Comparison of ENCODE assay signal across 10 mouse cellular contexts in genomic region chr5:125175673-125176369, GRCm38 (mm10). TPM values are rescaled to one million over a fixed set of nuclear protein-coding genes. Genes with fewer than 3 reads are reported as not detected.
A peak's percentile ranks its signal among the peaks of the same experiment; 100 is the strongest.
DNase-seq lines count a peak whose midpoint lies in the region; ATAC-seq and TF ChIP-seq lines count a peak whose summit lies in the region.
"Had no signal": no experiment of that assay in that cellular context is flagged by ENCODE, and none has a peak within 500 bp of the region (broad histone marks: within the 10 kb centered on the region; RNA-seq: fewer than 3 reads in every experiment).

No protein-coding gene starts in this region.

- 0 out of 2 replicates have a peak overlapping the region, but pooled peaks have one; percentile 7 for H3K9ac ChIP-seq in kidney, embryonic 14.5 days (ENCODE audit: low read depth, low read length)
- no peak overlapping the region for H3K9ac ChIP-seq in ES-E14 (ENCODE audit: insufficient read depth, low read depth, low read length, poor library complexity, severe bottlenecking)
- H3K9ac ChIP-seq in embryonic facial prominence, embryonic 12.5 days: no peak overlapping the region
- no peak overlapping the region; the same call in 1 of the 2 replicates for H3K9ac ChIP-seq in hindbrain, postnatal 0 days (replicated peaks; ENCODE audit: low read length)
- H3K9ac ChIP-seq: liver, embryonic 13.5 days had no signal

- 65% methylated on average over 8 of the region's 9 CpGs for WGBS in kidney, embryonic 14.5 days
- 73% methylated on average over 9 of the region's 9 CpGs for WGBS in embryonic facial prominence, embryonic 12.5 days
- WGBS in hindbrain, postnatal 0 days: 40% methylated on average over 9 of the region's 9 CpGs

- ATAC-seq in kidney, embryonic 14.5 days (ENCODE audit: low FRiP score, low TSS enrichment): no peak
- ATAC-seq in embryonic facial prominence, embryonic 12.5 days (ENCODE audit: insufficient number of reproducible peaks, insufficient read depth, low FRiP score, low TSS enrichment): no peak
- no peak for ATAC-seq in hindbrain, postnatal 0 days
- ATAC-seq in activated CD4-positive, CD25-positive, alpha-beta regulatory T cell, adult 4 months: no peak

- no peak overlapping the region for H3K4me3 ChIP-seq in kidney, embryonic 14.5 days (ENCODE audit: low read length)
- no peak overlapping the region for H3K4me3 ChIP-seq in ES-E14 (ENCODE audit: insufficient read depth in 1 of 2, low read depth in 1 of 2, low read length in 2 of 2, poor library complexity in 1 of 2, severe bottlenecking in 1 of 2)
- no peak overlapping the region for H3K4me3 ChIP-seq in embryonic facial prominence, embryonic 12.5 days
- peak overlapping the region; percentile 90 for H3K4me3 ChIP-seq in hindbrain, postnatal 0 days (ENCODE audit: low read length)
- H3K4me3 ChIP-seq: liver, embryonic 13.5 days had no signal

- H3K4me1 ChIP-seq in kidney, embryonic 14.5 days (ENCODE audit: control insufficient read depth, insufficient read depth, low read length): peaks cover 69% of the 10 kb centered on the region
- peaks cover 2 to 48% of the 10 kb centered on the region in 2 experiments; a peak in 2 of 4 replicates for H3K4me1 ChIP-seq in ES-E14 (ENCODE audit: control insufficient read depth in 2 of 2, insufficient read depth in 2 of 2, low read length in 2 of 2, poor library complexity in 1 of 2)
- H3K4me1 ChIP-seq in embryonic facial prominence, embryonic 12.5 days: peaks cover 73% of the 10 kb centered on the region
- peaks cover 51% of the 10 kb centered on the region for H3K4me1 ChIP-seq in hindbrain, postnatal 0 days (ENCODE audit: insufficient read depth, low read length)

- no peak for TF ChIP-seq CTCF in hindbrain, postnatal 0 days (IDR thresholded peaks at IDR 0.05; ENCODE audit: low read depth)

- H3K4me2 ChIP-seq in kidney, embryonic 14.5 days (replicated peaks; ENCODE audit: low read depth, low read length): no peak overlapping the region
- H3K4me2 ChIP-seq in embryonic facial prominence, embryonic 12.5 days (replicated peaks): 0 out of 2 replicates have a peak overlapping the region, but pooled peaks have one; percentile 1
- peak overlapping the region; percentile 74 for H3K4me2 ChIP-seq in hindbrain, postnatal 0 days (ENCODE audit: low read depth, low read length)
- H3K4me2 ChIP-seq: liver, embryonic 13.5 days had no signal

- in situ Hi-C loops in ES-E14 (cut with MboI; ENCODE audit: low sequenced_read_pairs in 2 of 2, unreplicated experiment in 2 of 2): no loop called here

- H3K36me3 ChIP-seq in kidney, embryonic 14.5 days (ENCODE audit: control insufficient read depth, insufficient read depth, low read length): no peaks in the 10 kb centered on the region
- peaks cover 1% of the 10 kb centered on the region; the same call in 1 of the 2 replicates for H3K36me3 ChIP-seq in ES-E14 (ENCODE audit: control insufficient read depth, insufficient read depth, low read length, poor library complexity, severe bottlenecking)
- no peaks in the 10 kb centered on the region for H3K36me3 ChIP-seq in embryonic facial prominence, embryonic 12.5 days
- no peaks in the 10 kb centered on the region for H3K36me3 ChIP-seq in hindbrain, postnatal 0 days (ENCODE audit: insufficient read depth, low read length)
- H3K36me3 ChIP-seq: G1E; liver, embryonic 13.5 days had no signal

- H3K27me3 ChIP-seq in kidney, embryonic 14.5 days (ENCODE audit: control insufficient read depth, insufficient read depth, low read length): no peaks in the 10 kb centered on the region
- no peaks in the 10 kb centered on the region for H3K27me3 ChIP-seq in embryonic facial prominence, embryonic 12.5 days
- H3K27me3 ChIP-seq in hindbrain, postnatal 0 days (ENCODE audit: insufficient read depth, low read length): no peaks in the 10 kb centered on the region

- H3K27ac ChIP-seq in kidney, embryonic 14.5 days (ENCODE audit: low read depth, low read length): no peak overlapping the region
- no peak overlapping the region for H3K27ac ChIP-seq in ES-E14 (ENCODE audit: insufficient read depth, low read depth, low read length, poor library complexity, severe bottlenecking)
- no peak overlapping the region for H3K27ac ChIP-seq in embryonic facial prominence, embryonic 12.5 days
- H3K27ac ChIP-seq in hindbrain, postnatal 0 days: peak overlapping the region; percentile 94
- H3K27ac ChIP-seq: liver, embryonic 13.5 days had no signal

- no peak for DNase-seq in kidney, adult 8-10 months
- DNase-seq in ES-E14 (ENCODE audit: low read depth, low spot score): no peak
- no peak for DNase-seq in hindbrain, postnatal 0 days (ENCODE audit: low spot score)
- DNase-seq in ovary, adult 18-20 months (ENCODE audit: low spot score): no peak
- DNase-seq in left cerebral cortex, adult 9 months (ENCODE audit: low spot score in 2 of 2): no peak
- DNase-seq: liver, embryonic 13.5 days had no signal

- H3K9me3 ChIP-seq in kidney, embryonic 14.5 days (ENCODE audit: control insufficient read depth, low read length): no peaks in the 10 kb centered on the region
- H3K9me3 ChIP-seq in ES-E14 (ENCODE audit: control insufficient read depth, insufficient read depth, low read depth, low read length): no peaks in the 10 kb centered on the region
- no peaks in the 10 kb centered on the region for H3K9me3 ChIP-seq in embryonic facial prominence, embryonic 12.5 days
- H3K9me3 ChIP-seq in hindbrain, postnatal 0 days (ENCODE audit: low read length): no peaks in the 10 kb centered on the region
- H3K9me3 ChIP-seq: liver, embryonic 13.5 days had no signal

TF ChIP-seq in ES-E14, 5 proteins besides CTCF, POLR2A, EP300 and RAD21:
- TF ChIP-seq HCFC1 (IDR thresholded peaks at IDR 0.05; ENCODE audit: borderline replicate concordance, insufficient read depth, low read length): no peak
- TF ChIP-seq ZC3H11A (IDR thresholded peaks at IDR 0.05; ENCODE audit: borderline replicate concordance, low read depth, low read length): no peak
- TF ChIP-seq MAFK (IDR thresholded peaks at IDR 0.05; ENCODE audit: insufficient read depth, low read depth, low read length): peak; percentile 45; the same call in 1 of the 2 replicates
- no peak for TF ChIP-seq ZNF384 (IDR thresholded peaks at IDR 0.05; ENCODE audit: low read depth, low read length)
- TF ChIP-seq CHD2 (IDR thresholded peaks at IDR 0.05; ENCODE audit: low read depth, low read length): no peak
TF ChIP-seq in ES-E14: peak in this region for 1.

RNA-seq across cellular contexts. Expression of gene Ncor2, which starts 3.2 kb away (rescaled TPM):
- polyA plus RNA-seq in kidney, embryonic 14.5 days (2014; fragmentation: Nextera tagmentation; extraction: Ambion mirVana): 34.6 and 35.0 TPM in 2 replicates
- 19.8 and 19.9 TPM in 2 replicates for total RNA-seq in ES-E14 (2012; rRNA removed)
- 31.6 and 33.4 TPM in 2 replicates for polyA plus RNA-seq in embryonic facial prominence, embryonic 12.5 days (2016; fragmentation: Nextera tagmentation; extraction: Ambion mirVana)
- 35.4 and 37.5 TPM in 2 replicates for total RNA-seq in hindbrain, postnatal 0 days (2014; rRNA removed)
- 20.9 and 22.7 TPM in 2 replicates for polyA plus RNA-seq in hindbrain, postnatal 0 days (2015; fragmentation: Nextera tagmentation; extraction: Ambion mirVana)
- polyA plus RNA-seq in activated CD4-positive, CD25-positive, alpha-beta regulatory T cell, adult 4 months (2017; shearing (Covaris generic)): 1 to 10 TPM; 2.9 to 8.0 TPM
- total RNA-seq: G1E had no signal
